Mouse (Mus musculus): ENCODE measurements at regions not wholly inside any gene's neighbourhood (a gene's known extent, or its start where the extent isn't known, plus 50 kb on each side); places are given as distances from the start of the nearest gene placed in this dataset.

DNA sequence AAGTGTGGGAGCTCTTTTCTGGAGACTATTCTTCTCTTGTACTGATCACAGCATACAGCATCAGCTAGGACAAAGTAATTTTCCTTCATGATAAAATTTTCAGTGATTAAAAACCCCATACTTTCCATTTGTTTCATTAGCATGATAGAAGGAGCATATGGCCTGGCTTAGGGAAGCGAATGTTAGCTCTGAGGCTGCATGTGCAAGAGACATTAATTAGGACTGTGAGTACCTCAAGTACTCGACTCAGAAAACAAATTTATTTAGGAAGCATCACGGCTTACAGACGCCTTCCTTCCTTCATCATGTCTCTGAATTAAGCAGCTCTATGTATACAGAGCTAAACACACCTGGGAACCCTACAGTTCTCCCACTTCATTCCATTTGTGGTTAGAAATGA is 193.6 kb upstream of the Itga4 start:
- Histone ChIP-seq H3K9me3 (ENCODE audit: low read length) (no peaks in the 10 kb centered on the region), H3K36me3 (replicated peaks; ENCODE audit: insufficient read depth, low read length) (no peaks in the 10 kb centered on the region), H3K27ac (ENCODE audit: low read depth) (no peak overlapping the region), H3K27me3 (ENCODE audit: insufficient read depth, low read length) (no peaks in the 10 kb centered on the region), H3K4me1 (ENCODE audit: insufficient read depth) (peaks cover 3% of the 10 kb centered on the region; the same call in 1 of the 2 replicates), H3K9ac (replicated peaks) (no peak overlapping the region), H3K4me2 (ENCODE audit: low read depth, low read length) (no peak overlapping the region), H3K4me3 (ENCODE audit: low read depth, low read length) (no peak overlapping the region)
- no peak for ATAC-seq
- WGBS (ENCODE audit: insufficient replicate concordance) = 78% methylated on average over 4 of the region's 4 CpGs
- no peak for TF ChIP-seq EP300 (IDR thresholded peaks at IDR 0.05; ENCODE audit: low read depth)
- TF ChIP-seq CTCF (IDR thresholded peaks at IDR 0.05; ENCODE audit: low read depth) = no peak
- no peak for DNase-seq

DNA sequence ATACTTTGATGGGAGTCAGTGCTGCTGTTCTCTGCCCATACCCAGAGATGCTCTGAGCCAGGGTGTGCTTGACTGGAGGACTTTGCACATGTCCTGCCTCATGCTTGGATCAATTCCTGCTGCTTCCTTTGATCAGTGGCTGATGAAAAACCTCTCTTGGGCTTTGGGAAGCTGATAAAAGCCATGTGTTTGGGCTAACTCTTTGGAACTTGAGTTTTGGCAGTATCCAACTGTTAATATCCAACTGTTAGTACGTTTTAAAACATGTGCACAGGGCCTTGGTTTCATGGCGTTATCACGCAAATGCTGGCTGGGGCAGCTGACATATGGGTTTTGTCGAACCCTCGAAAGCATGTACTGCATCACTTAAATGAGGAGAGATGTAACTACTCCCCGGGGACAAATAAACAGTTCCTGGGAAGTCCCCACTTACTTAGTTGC is 193.0 kb upstream of the Itga4 start:
- Histone ChIP-seq H3K4me1 (ENCODE audit: insufficient read depth) (peaks cover 3% of the 10 kb centered on the region; the same call in 1 of the 2 replicates), H3K9ac (replicated peaks) (no peak overlapping the region), H3K27ac (ENCODE audit: low read depth) (no peak overlapping the region), H3K4me3 (ENCODE audit: low read depth, low read length) (no peak overlapping the region), H3K36me3 (replicated peaks; ENCODE audit: insufficient read depth, low read length) (no peaks in the 10 kb centered on the region), H3K27me3 (ENCODE audit: insufficient read depth, low read length) (no peaks in the 10 kb centered on the region), H3K9me3 (ENCODE audit: low read length) (no peaks in the 10 kb centered on the region), H3K4me2 (ENCODE audit: low read depth, low read length) (no peak overlapping the region)
- ATAC-seq (no peak), DNase-seq (no peak)
- 77% methylated on average over 6 of the region's 6 CpGs for WGBS (ENCODE audit: insufficient replicate concordance)
- TF ChIP-seq EP300 (IDR thresholded peaks at IDR 0.05; ENCODE audit: low read depth) (no peak), CTCF (IDR thresholded peaks at IDR 0.05; ENCODE audit: low read depth) (no peak)

DNA sequence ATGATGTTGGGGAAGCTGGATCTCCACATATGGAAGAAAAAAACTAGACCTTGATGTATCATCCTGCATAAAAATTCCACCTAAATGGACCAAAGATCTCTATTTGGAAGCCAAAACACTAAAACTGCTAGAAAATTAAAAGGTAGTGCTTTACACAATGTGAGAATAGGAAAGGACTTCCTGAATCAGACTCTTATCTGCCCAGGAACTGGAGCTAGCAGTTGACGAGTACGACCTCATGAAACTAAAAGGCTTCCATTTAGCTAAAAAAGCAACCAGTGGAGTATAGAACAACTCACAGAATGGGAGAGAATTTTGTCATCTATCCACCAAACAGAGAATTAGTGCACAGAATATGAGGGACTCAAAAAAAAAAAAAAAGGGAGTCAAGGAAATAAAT is 191.6 kb upstream of the Itga4 start:
- no peaks in the 10 kb centered on the region for H3K36me3 ChIP-seq (replicated peaks; ENCODE audit: insufficient read depth, low read length)
- peaks cover 3% of the 10 kb centered on the region; the same call in 1 of the 2 replicates for H3K4me1 ChIP-seq (ENCODE audit: insufficient read depth)
- H3K9me3 ChIP-seq (ENCODE audit: low read length) = no peaks in the 10 kb centered on the region
- H3K27ac ChIP-seq (ENCODE audit: low read depth) = no peak overlapping the region
- 51% methylated on average over 2 of the region's 2 CpGs for WGBS (ENCODE audit: insufficient replicate concordance)
- TF ChIP-seq EP300 (IDR thresholded peaks at IDR 0.05; ENCODE audit: low read depth) = no peak
- TF ChIP-seq CTCF (IDR thresholded peaks at IDR 0.05; ENCODE audit: low read depth) = no peak
- no peak overlapping the region for H3K4me3 ChIP-seq (ENCODE audit: low read depth, low read length)
- DNase-seq (no peak), ATAC-seq (no peak)
- H3K9ac ChIP-seq (replicated peaks) = no peak overlapping the region
- H3K27me3 ChIP-seq (ENCODE audit: insufficient read depth, low read length) = no peaks in the 10 kb centered on the region
- H3K4me2 ChIP-seq (ENCODE audit: low read depth, low read length) = no peak overlapping the region

DNA sequence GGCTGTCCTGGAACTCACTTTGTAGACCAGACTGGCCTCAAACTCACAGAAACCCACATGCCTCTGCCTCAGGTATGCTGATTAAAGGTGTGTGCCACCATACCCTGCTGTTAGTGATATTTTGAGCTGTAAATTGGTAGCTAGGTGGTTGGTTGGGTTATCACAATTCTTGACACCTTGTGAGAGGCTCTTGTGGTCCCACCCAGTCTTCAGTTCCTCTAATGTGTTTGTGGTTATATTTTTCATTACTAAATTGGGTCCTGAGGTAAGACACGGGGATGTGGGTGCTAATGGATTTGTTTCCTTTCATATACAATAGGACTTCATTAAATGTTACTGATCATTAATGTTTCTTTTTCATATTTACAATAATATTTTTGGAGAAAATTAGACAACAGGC is 189.9 kb upstream of the Itga4 start:
- 55% methylated on average over 1 of the region's 1 CpGs for WGBS (ENCODE audit: insufficient replicate concordance)
- TF ChIP-seq CTCF (IDR thresholded peaks at IDR 0.05; ENCODE audit: low read depth) = no peak
- no peak for TF ChIP-seq EP300 (IDR thresholded peaks at IDR 0.05; ENCODE audit: low read depth)

DNA sequence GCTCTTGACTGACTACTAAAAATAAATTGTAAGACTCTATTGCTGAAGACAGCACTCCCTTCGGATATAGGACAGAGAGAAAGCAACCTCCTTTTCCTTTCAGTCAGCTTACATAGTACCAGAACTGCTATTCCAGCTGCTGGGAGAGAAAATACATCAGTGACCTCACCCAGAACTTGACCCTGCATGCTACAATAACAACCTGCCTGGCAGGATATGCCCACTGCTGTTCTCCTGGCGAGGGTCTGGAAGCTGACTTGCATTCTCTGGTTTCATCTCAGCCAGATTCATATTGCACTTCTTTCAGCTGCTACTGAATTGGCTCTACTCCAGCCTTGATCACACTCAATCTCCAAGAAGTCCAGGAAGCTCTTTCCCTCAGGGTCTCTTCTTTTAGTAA is 179.1 kb upstream of the Itga4 start:
- DNase-seq = no peak
- H3K9ac ChIP-seq (replicated peaks) = no peak overlapping the region
- no peak overlapping the region for H3K4me2 ChIP-seq (ENCODE audit: low read depth, low read length)
- TF ChIP-seq CTCF (IDR thresholded peaks at IDR 0.05; ENCODE audit: low read depth) (no peak), EP300 (IDR thresholded peaks at IDR 0.05; ENCODE audit: low read depth) (no peak)
- WGBS (ENCODE audit: insufficient replicate concordance) = 62% methylated on average over 2 of the region's 2 CpGs
- H3K36me3 ChIP-seq (replicated peaks; ENCODE audit: insufficient read depth, low read length) = no peaks in the 10 kb centered on the region
- no peak for ATAC-seq
- no peak overlapping the region for H3K4me3 ChIP-seq (ENCODE audit: low read depth, low read length)
- no peak overlapping the region for H3K27ac ChIP-seq (ENCODE audit: low read depth)
- no peaks in the 10 kb centered on the region for H3K9me3 ChIP-seq (ENCODE audit: low read length)
- no peaks in the 10 kb centered on the region for H3K4me1 ChIP-seq (ENCODE audit: insufficient read depth)
- no peaks in the 10 kb centered on the region for H3K27me3 ChIP-seq (ENCODE audit: insufficient read depth, low read length)

More for the DNA sequence above, 189.9 kb upstream of the Itga4 start:
- Histone ChIP-seq H3K27ac (ENCODE audit: low read depth) (no peak overlapping the region), H3K27me3 (ENCODE audit: insufficient read depth, low read length) (no peaks in the 10 kb centered on the region), H3K4me1 (ENCODE audit: insufficient read depth) (no peaks in the 10 kb centered on the region), H3K36me3 (replicated peaks; ENCODE audit: insufficient read depth, low read length) (no peaks in the 10 kb centered on the region), H3K4me3 (ENCODE audit: low read depth, low read length) (no peak overlapping the region), H3K9me3 (ENCODE audit: low read length) (no peaks in the 10 kb centered on the region), H3K9ac (replicated peaks) (no peak overlapping the region), H3K4me2 (ENCODE audit: low read depth, low read length) (no peak overlapping the region)
- no peak for ATAC-seq
- no peak for DNase-seq

DNA sequence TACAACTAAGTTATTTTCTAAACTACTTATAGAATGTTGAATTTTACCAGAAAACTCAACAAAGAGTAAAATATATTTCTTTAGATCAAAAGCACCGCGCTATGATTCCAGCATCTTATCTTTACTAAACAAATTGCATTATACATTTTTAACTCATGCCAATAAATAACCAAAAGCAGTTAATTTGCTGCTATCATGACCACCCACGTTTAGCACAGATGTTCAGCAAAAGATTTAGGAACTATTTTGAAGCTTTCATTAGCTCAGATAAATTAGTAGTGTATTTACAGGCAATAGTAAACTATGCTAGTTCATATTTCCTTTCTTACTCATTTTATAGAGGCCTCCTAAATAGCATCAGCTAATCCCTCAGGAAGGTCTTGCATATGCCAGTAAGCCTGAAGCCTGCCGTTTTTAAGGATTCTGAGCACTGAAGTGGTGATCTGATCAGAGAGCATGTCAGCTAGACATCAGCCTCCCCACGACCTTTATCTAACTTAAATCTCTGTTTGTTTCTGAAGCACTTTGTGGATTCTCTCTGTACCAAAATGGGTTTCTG is 176.3 kb upstream of the Itga4 start:
- no peak for TF ChIP-seq CTCF (IDR thresholded peaks at IDR 0.05; ENCODE audit: low read depth)
- TF ChIP-seq EP300 (IDR thresholded peaks at IDR 0.05; ENCODE audit: low read depth) = peak; percentile 90
- no peak for ATAC-seq
- no peak overlapping the region for H3K4me3 ChIP-seq (ENCODE audit: low read depth, low read length)
- H3K27ac ChIP-seq (ENCODE audit: low read depth) = no peak overlapping the region
- DNase-seq = no peak
- no peaks in the 10 kb centered on the region for H3K27me3 ChIP-seq (ENCODE audit: insufficient read depth, low read length)
- H3K9me3 ChIP-seq (ENCODE audit: low read length) = no peaks in the 10 kb centered on the region
- H3K36me3 ChIP-seq (replicated peaks; ENCODE audit: insufficient read depth, low read length) = no peaks in the 10 kb centered on the region
- H3K4me1 ChIP-seq (ENCODE audit: insufficient read depth) = 0 out of 2 replicates have a peak, but pooled peaks cover 4% of the 10 kb centered on the region
- no peak overlapping the region for H3K9ac ChIP-seq (replicated peaks)
- 47% methylated on average over 5 of the region's 5 CpGs for WGBS (ENCODE audit: insufficient replicate concordance)
- no peak overlapping the region for H3K4me2 ChIP-seq (ENCODE audit: low read depth, low read length)

All from liver, postnatal 0 days (tissue).